Mouse (Mus musculus) brain, embryonic 14.5 days (tissue): Measurements from ENCODE around the gene Cpxm1.

ENCODE experiments used
- CTCF ChIP-seq: fragments of 200-500 bp; IDR thresholded peaks from 2 replicates; pipeline ENCODE4 v1.5.1; 2012; ENCODE audit warnings: inconsistent platforms, mild to moderate bottlenecking, moderate library complexity, borderline replicate concordance; ENCODE audit not compliant: insufficient read depth, insufficient read length; ENCODE audit errors: extremely low read depth
- POLR2A ChIP-seq: fragments of 200-500 bp; IDR thresholded peaks from 2 replicates; pipeline ENCODE4 v1.6.1; 2012; ENCODE audit warnings: mild to moderate bottlenecking, inconsistent platforms, borderline replicate concordance; ENCODE audit not compliant: poor library complexity, insufficient read depth, insufficient read length, severe bottlenecking; ENCODE audit errors: extremely low read depth

DNA sequence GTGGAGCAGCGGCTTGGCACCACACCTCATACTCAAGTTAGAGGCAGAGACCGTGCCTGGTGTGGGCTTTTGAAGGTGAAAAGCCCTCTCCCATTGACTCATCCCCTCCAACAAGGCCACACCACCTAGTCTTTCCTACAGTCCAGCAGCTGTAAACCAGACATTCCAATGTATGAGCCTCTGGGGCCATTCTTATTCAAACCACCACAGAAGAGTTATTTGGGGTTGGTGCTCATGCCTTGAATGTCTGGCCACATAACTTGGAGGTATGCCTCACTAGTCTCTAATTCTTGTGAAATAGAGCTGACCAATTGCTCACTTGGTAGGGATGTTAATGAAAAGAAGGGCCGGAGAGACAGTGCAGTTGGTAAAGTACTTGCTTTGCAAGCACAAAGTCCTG is 47.0 kb downstream of the Cpxm1 start:
- TF ChIP-seq CTCF (no peak), POLR2A (no peak)
